Mouse (Mus musculus) thymus, postnatal 36 days (tissue): ENCODE results near the gene Adgrb3.
"Not testable (repeated sequence)": the region's sequence is repeated elsewhere in the genome, so short reads cannot be mapped to it uniquely, and the experiment has no call there.

Experiments
- DNase-seq, 2 experiments: peaks; one replicate each; pipeline ENCODE4 v3.0.0; 2022; ENCODE audit warnings: mixed read lengths in 2 of 2

Gene Adgrb3

GRCm38 (mm10) chr1:25504313-25504712 lies 325.2 kb downstream of the Adgrb3 start:
- DNase-seq = no peak

DNA sequence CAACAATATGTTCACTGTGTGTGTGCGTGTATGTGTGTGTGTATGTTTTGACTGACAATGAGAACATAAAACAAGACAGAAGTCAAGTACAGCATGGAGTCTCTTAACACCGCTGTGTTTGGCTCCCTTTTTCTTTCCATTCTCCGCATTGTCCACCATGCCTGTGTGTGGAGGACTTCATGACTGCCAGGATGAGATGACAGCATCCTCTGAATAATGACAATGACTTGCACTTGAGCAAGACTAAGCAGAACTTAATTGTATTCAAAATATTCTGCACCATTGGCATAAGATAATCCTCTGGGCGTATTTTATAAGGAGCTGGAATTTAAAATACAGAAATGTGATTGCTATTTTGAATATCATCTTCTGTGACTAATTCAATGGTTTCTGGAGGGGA lies 326.0 kb downstream of the Adgrb3 start:
- no peak for DNase-seq

DNA sequence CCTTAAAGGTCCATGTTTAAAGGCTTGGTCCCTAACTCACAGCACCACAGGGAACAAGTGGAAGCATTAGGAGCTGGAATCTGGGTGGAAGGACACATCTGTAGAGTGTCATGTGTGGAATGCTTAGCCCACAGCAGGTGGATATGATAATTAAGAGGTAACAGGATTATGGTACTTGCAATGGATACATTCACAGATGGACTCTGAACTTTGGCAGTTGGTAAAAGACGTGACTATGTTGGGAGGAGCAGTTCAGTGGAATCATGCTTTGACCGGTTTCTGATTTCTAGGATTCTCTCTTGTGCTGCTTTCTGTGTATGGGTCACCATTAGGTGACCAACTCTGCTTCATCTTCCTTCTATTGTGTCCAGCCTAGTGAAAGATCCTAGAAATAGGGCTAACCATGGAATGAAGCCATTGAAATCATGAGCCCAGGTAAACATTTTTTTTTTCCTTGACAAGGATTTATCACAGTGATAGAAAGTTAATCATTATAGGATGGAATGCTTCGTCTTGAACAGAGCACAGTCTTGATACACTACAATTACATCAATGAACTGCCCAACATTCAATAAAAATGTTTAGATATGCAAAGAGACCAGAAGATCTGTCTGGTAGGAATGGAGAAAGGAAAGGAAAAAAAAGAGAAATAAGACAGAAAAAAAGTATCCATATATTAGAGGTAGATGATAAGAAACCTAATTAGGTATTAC lies 334.1 kb downstream of the Adgrb3 start:
- no peak for DNase-seq

- DNase-seq = no peak
These were observed 338.0 kb downstream of the Adgrb3 start for GRCm38 (mm10) chr1:25491503-25491902.

DNA sequence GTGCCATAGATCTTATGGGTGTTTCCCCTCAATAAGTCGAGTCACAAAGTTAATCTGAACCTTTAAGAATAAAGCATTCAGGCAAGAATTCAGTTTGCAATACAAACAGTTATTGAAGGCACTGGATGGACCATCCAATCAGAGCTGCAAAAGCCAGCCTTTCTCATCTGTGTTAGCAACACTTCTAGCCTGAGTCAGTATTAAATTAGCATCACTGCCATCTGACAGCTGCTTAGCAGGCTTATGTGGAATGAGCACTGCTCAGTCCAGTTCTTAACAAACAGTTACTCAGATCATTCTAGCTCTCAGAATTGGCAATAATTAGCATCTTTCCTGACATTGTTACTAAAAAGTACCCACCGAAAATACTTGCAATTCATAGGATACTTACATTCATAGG lies 339.3 kb downstream of the Adgrb3 start:
- DNase-seq = no peak

DNA sequence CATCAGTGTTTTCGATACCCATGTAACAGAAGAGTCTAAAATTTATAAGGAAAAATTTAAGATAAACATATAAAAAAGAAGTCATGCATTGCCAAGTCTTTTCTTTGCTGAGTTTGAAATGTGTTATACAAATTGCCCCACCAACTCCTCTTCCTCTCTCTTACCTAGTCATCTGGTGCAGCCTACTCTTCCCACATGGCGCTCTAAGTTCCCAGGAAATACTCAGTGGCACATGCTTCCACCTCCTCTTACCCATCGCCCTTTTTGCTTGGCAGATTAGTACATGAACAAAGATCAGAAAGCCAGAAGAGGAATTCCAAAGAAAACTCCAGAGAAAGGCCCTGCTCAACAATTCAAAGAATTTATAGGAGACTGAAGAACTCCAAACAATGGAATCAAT lies 353.8 kb downstream of the Adgrb3 start:
- no peak for DNase-seq

DNA sequence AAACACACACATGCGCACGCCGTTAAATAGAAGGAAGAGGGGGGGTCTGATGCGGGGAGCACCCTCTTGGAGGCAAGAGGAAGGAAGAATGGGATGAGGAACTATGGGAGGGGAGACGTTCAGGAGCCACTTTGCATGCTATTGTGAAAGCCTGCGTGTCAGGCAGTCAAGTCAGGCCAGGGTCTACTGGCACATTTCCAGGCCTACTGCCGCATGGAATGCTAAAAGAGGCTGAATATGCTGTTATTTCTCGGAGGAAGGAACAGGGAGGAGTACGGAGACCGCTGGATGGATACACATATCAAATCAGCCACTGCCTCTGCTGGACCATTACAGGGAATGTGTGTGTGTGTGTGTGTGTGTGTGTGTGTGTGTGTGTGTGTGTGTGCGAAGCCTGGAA lies 355.0 kb downstream of the Adgrb3 start:
- DNase-seq = no peak

DNA sequence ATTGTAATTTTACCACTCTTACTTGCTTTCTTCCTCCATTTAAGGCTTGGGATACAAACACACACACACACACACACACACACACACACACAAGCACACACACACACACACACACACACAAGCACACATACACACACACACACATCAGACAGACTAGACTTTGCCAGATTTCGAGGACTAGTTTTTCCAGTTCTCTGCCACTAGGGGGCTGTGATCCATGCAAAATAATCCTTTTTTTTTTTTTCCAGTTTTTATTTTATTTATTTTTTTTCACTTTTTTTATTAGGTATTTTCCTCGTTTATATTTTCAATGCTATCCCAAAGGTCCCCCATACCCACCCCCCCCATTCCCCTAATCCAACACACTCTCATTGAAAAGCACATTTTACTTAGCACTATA lies 357.9 kb downstream of the Adgrb3 start:
- not testable (repeated sequence) for DNase-seq

- no peak for DNase-seq
These were observed 366.9 kb downstream of the Adgrb3 start for GRCm38 (mm10) chr1:25462612-25463011.

- DNase-seq = no peak
These were observed 394.0 kb downstream of the Adgrb3 start for GRCm38 (mm10) chr1:25435506-25435905.

- DNase-seq = no peak
These were observed 399.2 kb downstream of the Adgrb3 start for GRCm38 (mm10) chr1:25430219-25430862.

DNA sequence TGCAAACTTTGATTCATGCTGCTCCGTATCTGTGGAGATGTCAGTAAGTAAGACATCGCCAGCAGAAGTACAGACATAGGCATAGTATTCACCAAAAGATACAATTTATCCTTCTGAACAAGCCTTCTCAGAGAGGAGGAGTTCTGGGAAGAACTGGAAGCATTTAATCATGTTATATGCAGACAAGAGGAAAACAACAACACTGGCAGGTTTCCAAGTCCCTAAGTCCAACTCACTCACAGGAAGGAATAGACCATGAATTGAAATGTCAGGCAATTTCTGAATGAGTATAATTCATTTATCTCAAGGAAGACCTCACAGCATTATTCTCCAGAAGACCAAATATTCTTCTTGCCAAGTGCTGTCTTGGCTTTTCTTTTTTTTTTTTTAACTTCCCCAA lies 408.8 kb downstream of the Adgrb3 start:
- DNase-seq = no peak

DNA sequence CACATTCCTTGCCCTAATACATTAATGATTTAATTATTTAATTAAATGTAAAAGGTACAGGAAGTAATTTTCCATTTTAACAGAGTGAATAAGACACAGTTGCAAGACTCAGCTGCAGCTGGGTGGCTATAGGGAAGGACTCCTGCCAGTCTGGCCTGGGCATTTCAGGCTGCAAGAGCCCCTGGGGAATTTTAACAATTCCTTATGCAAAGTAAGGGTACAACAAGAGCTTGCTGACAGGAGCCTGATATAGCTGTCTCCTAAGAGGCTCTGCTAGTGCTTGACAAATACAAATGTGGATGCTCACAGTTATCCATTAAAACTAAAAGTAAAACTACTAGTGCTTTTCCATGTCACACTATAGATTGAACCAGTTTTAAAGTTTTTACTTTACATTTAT lies 410.1 kb downstream of the Adgrb3 start:
- DNase-seq = no peak

DNA sequence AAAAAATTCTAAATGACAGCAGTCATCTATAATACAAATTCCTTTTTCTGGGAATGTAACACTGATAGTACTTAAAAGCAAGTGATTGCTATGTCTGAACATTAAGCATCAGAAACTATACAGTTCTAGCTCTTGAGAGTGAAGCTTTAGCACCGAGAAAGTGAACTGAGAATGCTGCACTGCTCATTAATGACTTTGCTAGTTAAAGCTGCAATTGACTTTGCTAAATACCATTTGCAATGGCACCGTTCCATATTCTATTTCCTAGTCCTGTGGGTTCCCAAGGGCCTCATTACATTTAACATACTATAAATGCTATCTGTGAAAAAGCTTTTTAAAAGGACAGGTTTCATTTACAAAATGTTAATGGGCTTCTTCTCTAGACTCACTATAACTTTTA lies 414.4 kb downstream of the Adgrb3 start:
- no peak for DNase-seq

GRCm38 (mm10) chr1:25364186-25364585 lies 465.3 kb downstream of the Adgrb3 start:
- DNase-seq = no peak

DNA sequence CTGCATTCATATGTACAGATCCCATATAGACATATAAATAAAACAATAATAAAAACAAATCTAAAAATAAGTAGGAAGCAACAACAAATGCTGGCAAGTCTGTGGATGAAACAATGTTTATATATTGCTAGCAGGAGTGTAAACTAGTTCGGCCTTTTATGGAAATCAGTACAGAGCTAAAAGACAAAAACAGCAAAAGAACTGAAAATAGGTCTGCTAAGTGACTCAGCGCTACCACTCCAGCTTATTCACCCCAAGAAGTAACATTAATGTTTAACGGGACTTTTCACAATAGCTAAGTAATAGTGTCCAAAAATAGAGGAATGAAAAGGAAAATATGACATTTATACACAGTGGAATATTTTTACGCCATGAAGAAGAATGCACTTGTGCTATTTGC lies 471.0 kb downstream of the Adgrb3 start:
- no peak for DNase-seq

GRCm38 (mm10) chr1:25355486-25355885 lies 474.0 kb downstream of the Adgrb3 start:
- no peak for DNase-seq

DNA sequence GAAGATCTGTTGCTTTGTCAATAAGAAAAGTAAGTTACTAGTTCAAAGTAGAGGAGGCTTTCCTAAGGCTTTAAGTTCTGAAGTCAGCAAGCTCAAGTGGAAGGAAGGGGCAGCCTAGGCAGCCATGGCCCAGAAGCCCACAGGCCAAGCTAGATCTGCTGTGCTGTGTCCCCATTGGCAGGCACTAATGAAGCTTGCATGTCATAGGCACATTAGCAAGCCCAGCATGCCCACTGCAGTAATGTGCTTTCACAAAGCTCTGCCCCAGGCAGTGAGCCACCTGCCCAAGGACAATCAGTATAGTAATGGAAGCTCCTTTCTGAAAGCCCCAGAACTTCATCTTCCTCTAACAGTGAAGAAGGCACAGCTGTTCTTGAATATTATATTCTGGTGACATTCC lies 484.6 kb downstream of the Adgrb3 start:
- DNase-seq = no peak

- DNase-seq = no peak
These were observed 504.1 kb downstream of the Adgrb3 start for GRCm38 (mm10) chr1:25325406-25325805.

DNA sequence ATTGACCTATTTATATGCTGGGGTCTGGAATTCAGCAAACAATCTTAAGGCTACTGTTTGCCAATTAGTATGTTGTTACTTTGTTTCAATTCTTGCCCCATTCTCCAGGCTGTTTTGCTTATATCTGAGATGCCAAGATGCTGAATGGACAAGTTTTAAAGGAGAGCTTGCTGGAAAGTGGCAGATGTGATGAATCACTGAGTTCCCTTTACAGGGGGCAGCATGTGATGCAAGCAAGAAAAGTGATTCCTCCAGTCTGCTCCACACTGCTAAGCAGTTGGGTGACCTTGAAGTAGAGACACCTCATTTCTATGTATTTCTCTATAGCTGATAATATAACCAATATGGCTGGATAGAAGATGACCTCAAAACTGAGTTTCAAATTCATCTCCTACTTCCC lies 512.4 kb downstream of the Adgrb3 start:
- no peak for DNase-seq

GRCm38 (mm10) chr1:25312344-25312743 lies 517.2 kb downstream of the Adgrb3 start:
- DNase-seq = no peak

DNA sequence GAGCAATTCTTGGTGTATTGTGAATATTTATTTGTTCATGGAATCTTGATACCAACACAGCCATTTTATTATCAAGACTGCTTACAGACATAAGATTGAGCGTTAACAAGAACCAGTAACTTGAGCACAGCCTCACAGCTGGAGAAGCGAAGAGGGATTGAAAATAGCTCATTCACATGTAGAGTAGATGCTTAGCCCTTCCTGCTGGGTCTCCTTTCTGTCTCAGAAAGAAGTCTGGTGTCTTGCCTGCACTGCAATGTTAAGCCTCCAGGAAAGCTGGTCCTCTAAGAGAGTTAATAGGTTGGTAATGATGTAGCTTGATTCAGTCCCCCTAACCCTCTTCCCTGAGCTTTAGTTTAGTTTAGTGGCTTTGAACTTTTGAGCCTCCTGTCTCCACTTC lies 519.4 kb downstream of the Adgrb3 start:
- DNase-seq = no peak

GRCm38 (mm10) chr1:25281471-25281870 lies 548.0 kb downstream of the Adgrb3 start:
- DNase-seq = no peak

DNA sequence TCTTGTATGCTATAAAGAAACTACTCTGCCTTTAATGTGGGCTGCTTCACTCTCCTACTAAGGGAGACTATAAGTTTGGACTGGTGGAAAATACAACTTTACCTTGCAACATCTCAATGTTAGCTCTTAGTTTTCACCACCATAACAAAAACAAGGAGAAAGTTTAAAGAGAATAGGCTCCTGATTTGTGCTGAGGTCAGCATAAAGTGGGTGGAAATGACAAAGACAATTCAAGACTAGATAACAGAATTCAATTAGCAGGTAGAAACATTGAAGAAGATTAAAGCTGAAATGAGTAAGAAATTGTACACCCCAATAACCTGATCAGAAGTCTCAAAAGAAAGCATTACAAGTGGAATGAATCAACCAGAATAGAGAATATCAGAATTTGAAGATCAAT lies 578.9 kb downstream of the Adgrb3 start:
- no peak for DNase-seq

DNA sequence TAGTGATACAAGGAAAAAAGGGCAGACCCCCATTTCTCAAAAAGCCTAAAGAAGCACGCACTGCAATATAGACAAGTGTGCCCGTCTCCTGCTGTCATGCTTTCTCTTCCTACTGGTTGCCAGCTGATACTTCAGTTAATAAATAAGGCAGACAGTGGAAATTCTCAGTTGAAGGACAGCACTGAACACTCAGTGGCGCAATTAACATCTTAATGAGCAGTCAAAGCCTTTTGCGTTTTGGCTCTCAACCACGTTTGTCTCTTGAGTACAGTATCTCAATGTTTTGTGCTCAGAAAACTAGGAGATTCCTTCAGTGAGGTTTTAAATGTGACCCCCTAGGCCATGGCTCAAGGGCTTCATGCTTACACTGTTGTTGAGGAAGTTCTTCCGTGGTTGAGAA lies 587.1 kb downstream of the Adgrb3 start:
- DNase-seq = no peak
